Mouse (Mus musculus) gastrocnemius, adult 2 months (tissue): ENCODE data around the gene Pgm1. TPM values are rescaled to one million over a fixed set of nuclear protein-coding genes. Genes with fewer than 3 reads are reported as not detected.

Experiments used
- DNase-seq: peaks from one replicate; pipeline ENCODE4 v3.0.0; 2022
- H3K27ac ChIP-seq: fragments of 200-600 bp; 2 replicates; pipeline ENCODE4 v1.8.1; 2022; ENCODE audit warnings: mild to moderate bottlenecking
- H3K4me3 ChIP-seq: fragments of 200-600 bp; 2 replicates; pipeline ENCODE4 v1.8.1; 2022; ENCODE audit warnings: mild to moderate bottlenecking, moderate library complexity
- CTCF ChIP-seq: fragments of 200-600 bp; IDR thresholded peaks from 2 replicates; pipeline ENCODE4 v1.8.1; 2022; ENCODE audit warnings: antibody characterized with exemption, mild to moderate bottlenecking, moderate library complexity
- intact Hi-C: fragments of 180-260 bp; cut with DNase I; formaldehyde crosslinking; loops from one replicate; pipeline ENCODE4 v1.15.1; 2025
- total RNA-seq, 2 experiments: library from RNA; stranded (reverse); gene quantifications; 2 replicates each; pipeline ENCODE4 v1.2.3; 2021

Pgm1 gene
- total RNA-seq, 2 experiments from 2014 or later: 1,079 to 1,367 TPM

DNA sequence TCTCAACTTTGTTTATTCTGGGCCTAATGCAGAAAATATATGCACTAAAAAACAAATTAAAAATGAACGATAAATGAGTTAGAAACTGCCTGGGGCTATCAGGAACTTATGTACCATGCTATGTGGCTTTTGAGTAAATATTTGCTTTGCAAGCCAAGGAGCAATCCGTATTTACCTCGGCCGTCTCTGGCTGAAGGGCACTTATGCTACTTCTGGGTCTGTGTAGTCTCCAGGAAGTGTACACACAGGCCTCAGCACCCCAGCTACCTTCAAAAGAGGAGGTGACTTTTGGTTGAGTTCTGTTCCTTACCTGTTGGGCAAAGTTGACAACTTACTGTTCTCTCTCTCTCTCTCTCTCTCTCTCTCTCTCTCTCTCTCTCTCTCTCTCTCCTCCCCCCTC lies 104.7 kb downstream of the Pgm1 start:
- no peak overlapping the region for H3K4me3 ChIP-seq
- intact Hi-C loops: loop anchor here (5.0 kb wide), 1 partner anchor 503 kb away; no protein-coding TSS in a partner anchor
- TF ChIP-seq CTCF: no peak

DNA sequence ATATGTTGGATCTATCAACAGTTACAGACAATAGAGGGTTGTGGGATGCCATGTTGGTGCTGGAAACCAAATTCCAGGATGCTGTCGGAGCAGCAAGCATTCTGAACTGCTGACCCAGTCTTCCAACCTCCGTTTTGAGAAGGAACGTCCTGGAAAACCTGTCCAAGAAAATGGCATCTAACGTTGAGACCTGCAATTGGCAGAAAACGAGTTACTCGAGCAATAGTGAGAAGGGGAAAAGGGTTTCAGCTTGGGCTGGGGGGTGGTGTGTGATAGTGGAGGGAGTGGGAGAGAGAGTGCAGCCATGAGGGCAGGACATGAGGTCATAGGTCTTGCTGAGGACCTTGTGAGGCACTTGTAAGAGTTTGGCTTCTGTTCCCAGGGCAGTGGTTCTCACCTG lies 105.8 kb downstream of the Pgm1 start:
- Histone ChIP-seq H3K27ac (no peak overlapping the region), H3K4me3 (no peak overlapping the region)
- intact Hi-C loops: loop anchor here (5.0 kb wide), 1 partner anchor 502 kb away; no protein-coding TSS in a partner anchor
- no peak for DNase-seq
- TF ChIP-seq CTCF: no peak

More for the DNA sequence above, 104.7 kb downstream of the Pgm1 start:
- no peak overlapping the region for H3K27ac ChIP-seq
- no peak for DNase-seq

DNA sequence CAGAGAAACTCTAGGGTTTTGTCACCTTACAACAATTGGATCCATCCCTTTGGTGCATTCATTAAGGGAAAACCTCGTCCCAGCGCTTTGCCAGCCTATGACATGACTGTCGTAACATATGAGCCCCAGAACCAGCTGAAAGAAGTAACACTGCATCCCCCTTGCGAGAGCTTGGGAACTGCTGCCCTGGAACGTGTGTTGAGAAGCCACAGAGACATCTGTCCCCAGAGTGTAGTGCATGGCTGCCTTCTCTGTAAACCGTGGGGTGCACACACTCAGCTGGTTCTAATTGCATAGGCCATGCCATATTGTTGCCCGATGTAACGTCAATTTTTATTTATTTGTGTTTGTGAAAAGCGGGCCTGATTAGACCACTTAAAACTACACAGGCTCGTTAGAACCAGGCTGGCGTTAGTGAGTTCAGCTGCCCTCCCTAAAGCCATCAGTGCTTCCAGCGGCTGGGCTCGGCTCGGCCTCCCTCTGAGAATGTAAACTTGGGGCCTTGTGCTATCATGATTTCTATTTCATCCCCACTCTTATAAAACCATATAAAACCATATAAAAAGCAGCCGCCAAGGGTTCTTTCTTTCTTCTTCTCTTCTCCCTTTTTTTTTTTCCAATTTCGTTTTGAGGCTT lies 106.8 kb downstream of the Pgm1 start:
- no peak for DNase-seq
- intact Hi-C loops: no loop called here
- Histone ChIP-seq H3K4me3 (no peak overlapping the region), H3K27ac (no peak overlapping the region)
- no peak for TF ChIP-seq CTCF

Other genes starting within 250 kb of the Pgm1 start
- gene Alg6, start 213.8 kb upstream of the Pgm1 start, total RNA-seq: 1 to 10 TPM; 5.4 to 6.8 TPM
- 1 to 10 TPM; 1.1 to 1.6 TPM for gene Efcab7, start 100.2 kb upstream of the Pgm1 start, total RNA-seq
- gene Itgb3bp, start 399 bp downstream of the Pgm1 start, total RNA-seq: 1 to 10 TPM; 3.7 to 5.1 TPM
- 1 to 10 TPM in 1 of 2 experiments, under 1 TPM in 1; 0.79 to 1.5 TPM for gene Ror1, start 166.4 kb downstream of the Pgm1 start, total RNA-seq